Mouse (Mus musculus) C2C12 (cell line): ENCODE results near the gene Gm37240.

Experiments used
- CEBPB ChIP-seq: IDR thresholded peaks from one replicate; pipeline ENCODE4 v1.6.1; 2011; ENCODE audit warnings: low read depth, mild to moderate bottlenecking, control low read depth, moderate library complexity
- CTCF ChIP-seq: IDR thresholded peaks from one replicate; pipeline ENCODE4 v1.5.1; 2011; ENCODE audit not compliant: control insufficient read depth, insufficient read depth, insufficient read length
- MAX ChIP-seq: IDR thresholded peaks from one replicate; pipeline ENCODE4 v1.6.1; 2011; ENCODE audit warnings: mild to moderate bottlenecking, control low read depth
- USF1 ChIP-seq: IDR thresholded peaks from one replicate; pipeline ENCODE4 v1.6.1; 2011; ENCODE audit warnings: low read depth, mild to moderate bottlenecking, control low read depth, moderate library complexity

DNA sequence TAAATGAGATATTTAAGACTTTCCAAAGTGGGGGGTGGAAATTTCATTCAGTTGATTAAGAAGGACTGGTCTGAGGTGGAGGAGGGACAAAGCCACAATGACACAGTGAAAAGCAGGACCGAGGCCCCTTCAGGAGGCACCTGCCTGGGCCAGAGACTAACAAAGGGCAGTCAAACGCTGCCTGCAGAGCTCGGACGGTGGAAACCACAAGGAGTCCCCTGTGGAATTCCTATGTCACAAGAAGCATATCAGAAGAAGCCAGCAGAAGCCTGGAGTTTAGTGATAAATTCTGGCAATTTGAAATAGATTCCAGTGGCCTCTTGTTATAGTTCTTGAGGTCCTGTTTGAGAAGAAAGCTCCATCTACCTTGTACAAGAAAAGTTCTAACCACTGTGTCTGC, 30.2 kb downstream of the Gm37240 start:
- TF ChIP-seq CEBPB (no peak), USF1 (no peak), CTCF (no peak), MAX (no peak)
